Mouse (Mus musculus): ENCODE measurements around the gene Erbb3. TPM values are rescaled to one million over a fixed set of nuclear protein-coding genes. Genes with fewer than 3 reads are reported as not detected.
A peak's percentile ranks its signal among the peaks of the same experiment; 100 is the strongest.

The Erbb3 gene
- polyA plus RNA-seq, 1 experiment from 2014 or later = 0.19 TPM

GRCm38 (mm10) chr10:128602470-128603128, 13.1 kb upstream of the Erbb3 start:
- no peak for ATAC-seq
- Histone ChIP-seq H3K9me3 (no peaks in the 10 kb centered on the region), H3K4me2 (replicated peaks) (no peak overlapping the region), H3K27me3 (0 out of 2 replicates have a peak, but pooled peaks cover 5% of the 10 kb centered on the region), H3K9ac (replicated peaks) (no peak overlapping the region), H3K4me1 (replicated peaks) (no peaks in the 10 kb centered on the region), H3K36me3 (no peaks in the 10 kb centered on the region), H3K4me3 (replicated peaks) (no peak overlapping the region), H3K27ac (no peak overlapping the region)
- 90% methylated on average over 4 of the region's 4 CpGs for WGBS

- H3K4me2 ChIP-seq (replicated peaks) = no peak overlapping the region
- H3K4me3 ChIP-seq (replicated peaks) = no peak overlapping the region
- 0 out of 2 replicates have a peak, but pooled peaks cover 5% of the 10 kb centered on the region for H3K27me3 ChIP-seq
- no peak overlapping the region for H3K9ac ChIP-seq (replicated peaks)
- no peak for ATAC-seq
- no peaks in the 10 kb centered on the region for H3K9me3 ChIP-seq
- no peaks in the 10 kb centered on the region for H3K36me3 ChIP-seq
- H3K4me1 ChIP-seq (replicated peaks) = no peaks in the 10 kb centered on the region
- no peak overlapping the region for H3K27ac ChIP-seq
- WGBS = 82% methylated on average over 1 of the region's 1 CpGs
Observed at GRCm38 (mm10) chr10:128601499-128601898, 12.0 kb upstream of the Erbb3 start.

DNA sequence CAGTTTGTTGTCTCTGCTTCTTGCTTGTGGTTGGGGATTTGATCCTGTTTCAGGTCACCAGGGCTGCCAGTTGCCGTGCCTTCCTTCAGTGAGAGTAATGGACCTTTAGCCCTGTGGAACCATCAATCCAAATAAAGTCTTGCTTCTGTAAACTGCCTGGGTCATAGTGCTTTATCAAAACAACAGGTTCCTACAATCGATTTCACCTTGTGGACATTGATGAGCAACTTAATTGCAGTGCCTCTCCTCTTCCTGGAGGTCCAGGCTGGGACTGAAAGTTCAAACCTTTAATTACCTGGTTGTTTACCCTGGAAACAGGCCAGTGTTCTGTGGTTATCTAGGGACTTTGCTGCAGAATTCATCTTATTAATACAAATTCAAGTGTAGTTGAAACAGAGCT, 9.0 kb upstream of the Erbb3 start:
- H3K9me3 ChIP-seq = no peaks in the 10 kb centered on the region
- H3K36me3 ChIP-seq = no peaks in the 10 kb centered on the region
- 80% methylated on average over 2 of the region's 2 CpGs for WGBS
- no peak overlapping the region for H3K4me2 ChIP-seq (replicated peaks)
- H3K4me1 ChIP-seq (replicated peaks) = no peaks in the 10 kb centered on the region
- no peak overlapping the region for H3K9ac ChIP-seq (replicated peaks)
- no peak overlapping the region for H3K4me3 ChIP-seq (replicated peaks)
- H3K27me3 ChIP-seq = 0 out of 2 replicates have a peak, but pooled peaks cover 5% of the 10 kb centered on the region
- H3K27ac ChIP-seq = no peak overlapping the region
- no peak for ATAC-seq

- ATAC-seq = no peak
- Histone ChIP-seq H3K36me3 (no peaks in the 10 kb centered on the region), H3K4me3 (replicated peaks) (no peak overlapping the region), H3K9me3 (no peaks in the 10 kb centered on the region), H3K27me3 (peaks cover 33% of the 10 kb centered on the region), H3K9ac (replicated peaks) (no peak overlapping the region), H3K27ac (no peak overlapping the region), H3K4me2 (replicated peaks) (no peak overlapping the region), H3K4me1 (replicated peaks) (peaks cover 18% of the 10 kb centered on the region)
- WGBS = 68% methylated on average over 5 of the region's 5 CpGs
Observed at GRCm38 (mm10) chr10:128592797-128593196, 3.3 kb upstream of the Erbb3 start.

DNA sequence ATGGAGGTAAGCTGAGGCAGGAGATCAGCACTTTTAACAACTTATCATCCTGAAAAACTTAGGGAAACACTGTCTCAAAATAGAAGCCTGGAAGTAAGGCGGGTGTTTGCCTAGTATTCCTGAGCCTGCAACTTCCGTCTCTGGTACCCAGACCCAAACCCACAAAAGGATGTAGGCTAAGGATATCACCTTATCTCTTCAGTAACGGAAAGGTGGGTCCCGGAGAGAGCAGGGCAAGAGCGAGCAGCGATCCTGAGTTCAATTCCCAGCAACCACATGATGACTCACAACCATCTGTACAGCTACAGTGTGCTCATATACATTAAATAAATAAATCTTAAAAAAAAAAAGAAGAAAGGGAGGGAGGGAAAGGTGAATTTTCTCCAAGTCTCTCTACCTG, 2.0 kb upstream of the Erbb3 start:
- 91% methylated on average over 6 of the region's 6 CpGs for WGBS
- peaks cover 18% of the 10 kb centered on the region for H3K4me1 ChIP-seq (replicated peaks)
- ATAC-seq = no peak

GRCm38 (mm10) chr10:128590193-128590690, 790 bp upstream of the Erbb3 start:
- H3K27me3 ChIP-seq = peaks cover 56% of the 10 kb centered on the region
- no peak overlapping the region for H3K27ac ChIP-seq
- WGBS = 0% methylated on average over 43 of the region's 43 CpGs
- peaks cover 18% of the 10 kb centered on the region for H3K4me1 ChIP-seq (replicated peaks)
- peak overlapping the region; percentile 93 for H3K4me2 ChIP-seq (replicated peaks)
- no peaks in the 10 kb centered on the region for H3K9me3 ChIP-seq
- H3K36me3 ChIP-seq = no peaks in the 10 kb centered on the region
- peak; percentile 73 for ATAC-seq
- H3K4me3 ChIP-seq (replicated peaks) = peak overlapping the region; percentile 62
- peak overlapping the region; percentile 62 for H3K9ac ChIP-seq (replicated peaks)

More for the DNA sequence above, 2.0 kb upstream of the Erbb3 start:
- no peaks in the 10 kb centered on the region for H3K9me3 ChIP-seq
- H3K4me3 ChIP-seq (replicated peaks) = no peak overlapping the region
- H3K27ac ChIP-seq = no peak overlapping the region
- no peak overlapping the region for H3K4me2 ChIP-seq (replicated peaks)
- no peaks in the 10 kb centered on the region for H3K36me3 ChIP-seq
- H3K9ac ChIP-seq (replicated peaks) = no peak overlapping the region
- peaks cover 46% of the 10 kb centered on the region for H3K27me3 ChIP-seq

DNA sequence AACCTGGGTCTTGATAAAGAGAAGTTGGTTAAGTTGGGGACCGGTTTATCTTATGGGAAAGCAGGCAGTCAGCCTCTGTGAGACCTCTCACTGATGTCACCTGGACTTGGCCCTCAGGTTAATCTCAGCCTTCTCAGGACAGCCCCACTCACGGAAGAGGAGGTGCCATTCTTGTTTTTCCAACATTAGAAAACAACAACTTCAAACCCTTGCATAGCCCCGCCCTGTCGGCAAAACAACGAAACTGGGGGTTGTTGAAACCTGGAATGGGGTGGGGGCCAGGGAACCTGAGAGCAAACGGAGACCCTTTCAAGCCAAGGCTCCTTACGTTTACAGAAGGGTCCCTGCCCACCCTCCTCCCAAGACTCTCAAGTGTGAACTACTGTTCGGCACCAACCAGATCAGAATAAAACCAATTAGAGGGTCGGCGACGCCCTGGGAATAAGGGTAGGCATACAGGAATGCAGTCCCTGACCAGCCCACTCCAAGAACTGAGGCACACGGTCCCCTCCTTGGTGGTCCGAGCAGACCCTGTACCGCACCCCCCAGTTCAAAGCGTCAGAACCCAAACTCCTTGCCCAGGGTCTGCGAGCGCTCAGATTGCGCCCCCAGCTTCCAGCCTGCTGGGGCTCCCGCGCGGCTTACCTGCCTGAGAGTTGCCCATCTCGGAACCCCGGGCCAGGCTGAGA, 533 bp downstream of the Erbb3 start:
- Histone ChIP-seq H3K4me2 (replicated peaks) (peak overlapping the region; percentile 93), H3K4me1 (replicated peaks) (peaks cover 18% of the 10 kb centered on the region), H3K36me3 (no peaks in the 10 kb centered on the region), H3K27me3 (peaks cover 69% of the 10 kb centered on the region), H3K27ac (no peak overlapping the region), H3K9me3 (no peaks in the 10 kb centered on the region), H3K9ac (replicated peaks) (peak overlapping the region; percentile 62; the same call in 1 of the 2 replicates), H3K4me3 (replicated peaks) (peak overlapping the region; percentile 62)
- peak; percentile 59; the same call in 1 of the 2 replicates for ATAC-seq
- 2% methylated on average over 23 of the region's 23 CpGs for WGBS

DNA sequence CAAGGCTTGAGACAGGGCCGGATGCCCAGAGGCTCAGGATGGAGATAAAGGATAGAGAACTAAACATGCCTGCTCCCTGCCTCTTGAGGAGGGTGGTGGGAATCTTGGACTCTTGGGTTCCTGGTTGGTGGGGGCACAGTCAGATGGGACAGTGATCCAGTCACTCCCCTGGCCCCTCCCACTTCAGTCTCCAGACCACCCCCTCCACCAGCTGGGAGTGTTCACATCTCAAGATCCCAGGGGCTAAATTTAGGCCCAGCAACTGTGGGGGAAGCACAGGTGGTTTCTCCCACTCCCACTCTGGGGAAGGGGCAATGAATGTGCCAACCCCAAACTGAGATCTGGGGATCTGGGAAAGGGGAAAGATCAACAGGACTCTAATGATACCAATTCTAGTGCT, 1.3 kb downstream of the Erbb3 start:
- Histone ChIP-seq H3K9me3 (no peaks in the 10 kb centered on the region), H3K36me3 (no peaks in the 10 kb centered on the region), H3K4me1 (replicated peaks) (peaks cover 18% of the 10 kb centered on the region), H3K27ac (no peak overlapping the region), H3K9ac (replicated peaks) (no peak overlapping the region), H3K4me3 (replicated peaks) (no peak overlapping the region), H3K27me3 (peaks cover 74% of the 10 kb centered on the region), H3K4me2 (replicated peaks) (no peak overlapping the region)
- no peak for ATAC-seq
- WGBS = 38% methylated on average over 1 of the region's 1 CpGs

DNA sequence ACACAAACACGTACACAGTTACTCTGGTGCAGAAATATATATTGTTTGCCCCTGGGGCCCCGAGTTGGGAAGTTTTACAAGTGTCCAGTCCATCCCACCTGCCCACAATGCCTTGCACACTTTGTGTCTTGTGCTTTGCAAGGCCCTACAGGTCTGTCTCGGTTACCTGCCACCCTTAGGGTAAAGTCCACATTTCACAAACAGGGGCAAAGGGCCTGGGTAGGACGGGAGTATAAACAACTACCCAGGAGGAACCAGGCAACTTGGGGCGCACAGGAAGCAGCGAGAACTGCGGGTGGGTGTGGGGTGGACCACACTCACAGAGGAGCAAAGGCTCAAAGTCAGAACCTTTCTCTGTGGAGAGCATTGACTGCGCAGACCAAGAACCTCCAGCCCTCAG, 1.8 kb downstream of the Erbb3 start:
- peaks cover 74% of the 10 kb centered on the region for H3K27me3 ChIP-seq
- H3K9me3 ChIP-seq = no peaks in the 10 kb centered on the region
- H3K4me2 ChIP-seq (replicated peaks) = no peak overlapping the region
- ATAC-seq = no peak
- no peaks in the 10 kb centered on the region for H3K36me3 ChIP-seq
- no peak overlapping the region for H3K9ac ChIP-seq (replicated peaks)
- no peak overlapping the region for H3K27ac ChIP-seq
- 61% methylated on average over 8 of the region's 8 CpGs for WGBS
- peaks cover 18% of the 10 kb centered on the region for H3K4me1 ChIP-seq (replicated peaks)
- no peak overlapping the region for H3K4me3 ChIP-seq (replicated peaks)

GRCm38 (mm10) chr10:128587120-128587519, 2.3 kb downstream of the Erbb3 start:
- 47% methylated on average over 4 of the region's 4 CpGs for WGBS
- Histone ChIP-seq H3K4me2 (replicated peaks) (no peak overlapping the region), H3K4me1 (replicated peaks) (peaks cover 18% of the 10 kb centered on the region), H3K27me3 (peaks cover 69% of the 10 kb centered on the region), H3K4me3 (replicated peaks) (no peak overlapping the region), H3K27ac (no peak overlapping the region), H3K9me3 (no peaks in the 10 kb centered on the region), H3K36me3 (no peaks in the 10 kb centered on the region), H3K9ac (replicated peaks) (no peak overlapping the region)
- no peak for ATAC-seq

- Histone ChIP-seq H3K4me2 (replicated peaks) (no peak overlapping the region), H3K9ac (replicated peaks) (no peak overlapping the region), H3K36me3 (no peaks in the 10 kb centered on the region), H3K4me3 (replicated peaks) (no peak overlapping the region), H3K4me1 (replicated peaks) (peaks cover 18% of the 10 kb centered on the region), H3K9me3 (no peaks in the 10 kb centered on the region), H3K27ac (no peak overlapping the region), H3K27me3 (peaks cover 65% of the 10 kb centered on the region)
- 4% methylated on average over 1 of the region's 1 CpGs for WGBS
- no peak for ATAC-seq
Observed at GRCm38 (mm10) chr10:128586546-128586945, 2.9 kb downstream of the Erbb3 start.

DNA sequence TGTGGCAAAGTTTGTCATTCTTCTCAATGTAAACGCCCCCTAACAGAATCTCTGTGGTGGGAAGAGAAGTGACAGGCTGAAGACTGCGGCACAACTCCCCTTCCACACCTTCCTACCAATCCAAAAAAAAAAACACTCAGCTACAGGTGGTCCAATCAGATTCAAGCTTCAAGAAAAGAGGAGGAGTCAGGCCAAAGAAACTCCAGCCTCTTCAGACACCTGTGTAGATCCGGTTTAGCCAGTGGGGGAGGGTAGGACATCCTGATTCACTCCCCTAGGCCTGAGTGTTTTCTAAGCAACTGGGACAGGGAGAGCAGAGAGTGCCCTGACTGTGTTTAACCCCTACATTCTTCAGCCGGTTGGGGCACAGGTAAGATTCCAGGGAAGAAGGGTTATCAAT, 5.1 kb downstream of the Erbb3 start:
- Histone ChIP-seq H3K9ac (replicated peaks) (no peak overlapping the region), H3K27me3 (peaks cover 57% of the 10 kb centered on the region), H3K9me3 (no peaks in the 10 kb centered on the region), H3K36me3 (no peaks in the 10 kb centered on the region), H3K27ac (no peak overlapping the region), H3K4me2 (replicated peaks) (no peak overlapping the region), H3K4me3 (replicated peaks) (no peak overlapping the region), H3K4me1 (replicated peaks) (peaks cover 5% of the 10 kb centered on the region)
- ATAC-seq = no peak
- 17% methylated on average over 4 of the region's 4 CpGs for WGBS
